Mouse (Mus musculus) embryonic fibroblast, embryonic 13.5 days (primary cell): ENCODE results near the gene Ddrgk1.

ENCODE experiments used
- CTCF ChIP-seq: IDR thresholded peaks from 2 replicates; pipeline ENCODE4 v1.5.1; 2011; ENCODE audit warnings: mild to moderate bottlenecking, control low read depth, low read length, moderate library complexity, borderline replicate concordance; ENCODE audit not compliant: insufficient read depth
- POLR2A ChIP-seq: IDR thresholded peaks from 2 replicates; pipeline ENCODE4 v1.6.1; 2011; ENCODE audit warnings: low read depth, mild to moderate bottlenecking, control low read depth, low read length, moderate library complexity

GRCm38 (mm10) chr2:130697153-130697810, 32.8 kb upstream of the Ddrgk1 start, which contains the start of gene Slc4a11:
- TF ChIP-seq POLR2A (peak; percentile 72), CTCF (no peak)
